Mouse (Mus musculus) heart, postnatal 14 days (tissue): ENCODE measurements around the gene Spock2. TPM values are rescaled to one million over a fixed set of nuclear protein-coding genes. Genes with fewer than 3 reads are reported as not detected.

Experiments used
- DNase-seq, 2 experiments: peaks; one replicate each; pipeline ENCODE4 v3.0.0; 2021 to 2022
- intact Hi-C: fragments of 180-260 bp; cut with DNase I; formaldehyde crosslinking; loops from one replicate; pipeline ENCODE4 v1.15.1; 2025
- long read RNA-seq, 2 experiments: library from polyadenylated mRNA; stranded (forward); transcript quantifications; one replicate each; pipeline ENCODE4 v2.0.0; 2021
- total RNA-seq, 2 experiments: library from RNA; stranded (reverse); gene quantifications; 2 replicates each; pipeline ENCODE4 v1.2.3; 2021

The Spock2 gene
- total RNA-seq, result 10 to 100 TPM; 11.5 to 18.0 TPM
- long read RNA-seq, experiment 1, partial matches to known transcripts, result 4 of 6 reads
- long read RNA-seq, experiment 1, other reads (novel, unspliced or antisense), result 2 of 6 reads
- long read RNA-seq, experiment 2, partial matches to known transcripts, result 4 of 4 reads
- long read RNA-seq, experiment 2, other reads (novel, unspliced or antisense), result 0 of 4 reads

GRCm38 (mm10) chr10:60106146-60106530, at the start of gene Spock2:
Gene Spock2 (plus strand): TSS chr10:60106219.
- peak; percentile 34 to 44 for DNase-seq
- intact Hi-C loops, result no loop called here

- intact Hi-C loops, result no loop called here
- no peak for DNase-seq
Observed at GRCm38 (mm10) chr10:60062173-60062572, 43.8 kb upstream of the Spock2 start.

DNA sequence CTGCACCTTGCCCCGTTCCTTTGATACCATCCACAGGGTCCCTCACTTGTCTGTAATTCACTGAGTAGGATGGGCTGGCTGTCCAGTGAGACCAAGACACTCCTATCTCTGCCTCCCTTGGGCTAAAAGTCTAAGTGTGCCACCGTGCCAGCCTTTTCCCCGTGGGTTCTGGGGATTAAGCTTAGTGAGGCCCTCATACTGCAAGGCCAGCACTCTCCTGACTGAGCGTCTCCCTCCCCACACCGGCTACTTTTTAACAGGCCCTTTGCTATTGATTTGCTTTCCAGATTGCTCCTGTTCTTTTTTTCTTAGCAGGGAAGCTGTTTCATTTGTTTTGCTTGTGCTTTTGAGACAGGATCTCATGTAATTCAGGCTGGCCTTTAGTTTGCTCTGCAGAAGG, 43.1 kb upstream of the Spock2 start:
- DNase-seq, result no peak
- intact Hi-C loops, result no loop called here

- intact Hi-C loops, result loop anchor here (1.0 to 5.0 kb wide), 2 partner anchors 64 to 173 kb away; partner anchors contain the start of genes Anapc16 and Ascc1
- DNase-seq, result peak; percentile 16 to 31
Observed at GRCm38 (mm10) chr10:60066524-60066923, 39.5 kb upstream of the Spock2 start.

DNA sequence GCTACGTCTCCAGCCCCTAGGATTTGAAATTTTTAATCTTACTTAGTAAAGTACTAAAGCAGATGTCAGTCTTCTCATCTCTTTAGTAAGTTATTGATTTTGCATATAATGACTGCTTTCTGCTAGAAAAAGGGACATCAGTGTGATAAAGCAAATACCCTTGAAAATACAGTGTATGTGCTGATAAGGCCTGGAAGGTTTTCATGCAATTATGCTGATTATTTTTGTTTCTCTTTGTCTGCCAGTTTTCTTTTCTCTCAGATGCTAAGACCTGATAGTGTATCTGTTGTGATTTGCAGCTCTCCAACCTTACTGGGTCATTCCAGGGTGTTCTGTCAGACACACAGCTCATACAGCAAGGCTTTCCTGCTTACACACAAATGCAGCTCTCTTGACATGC, 30.9 kb upstream of the Spock2 start:
- no peak for DNase-seq
- intact Hi-C loops, result no loop called here

DNA sequence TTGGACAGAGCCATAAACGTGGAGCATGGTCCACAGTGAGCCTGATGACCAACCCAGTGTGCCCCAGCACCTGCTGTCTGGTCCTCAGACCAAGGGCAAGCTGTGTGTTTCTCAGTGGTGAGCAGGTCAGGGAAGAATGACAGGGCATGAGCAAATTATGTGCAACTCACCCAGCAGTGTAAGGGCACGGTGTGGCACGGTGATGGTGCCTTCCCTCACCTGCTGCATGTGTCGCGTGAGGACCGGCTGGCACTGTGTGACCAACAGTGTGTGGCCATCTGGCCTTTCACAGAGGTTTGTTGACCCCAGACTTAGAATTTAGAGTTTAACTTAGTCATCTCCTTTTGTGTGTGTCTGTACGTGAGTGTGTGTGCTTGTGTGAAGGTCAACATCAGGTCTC, 28.8 kb upstream of the Spock2 start:
- DNase-seq, result no peak
- intact Hi-C loops, result no loop called here

- intact Hi-C loops, result no loop called here
- no peak for DNase-seq
Observed at GRCm38 (mm10) chr10:60077736-60078560, 28.1 kb upstream of the Spock2 start.

GRCm38 (mm10) chr10:60078561-60078917, 27.5 kb upstream of the Spock2 start:
- peak; percentile 66 to 71 for DNase-seq
- intact Hi-C loops, result no loop called here

DNA sequence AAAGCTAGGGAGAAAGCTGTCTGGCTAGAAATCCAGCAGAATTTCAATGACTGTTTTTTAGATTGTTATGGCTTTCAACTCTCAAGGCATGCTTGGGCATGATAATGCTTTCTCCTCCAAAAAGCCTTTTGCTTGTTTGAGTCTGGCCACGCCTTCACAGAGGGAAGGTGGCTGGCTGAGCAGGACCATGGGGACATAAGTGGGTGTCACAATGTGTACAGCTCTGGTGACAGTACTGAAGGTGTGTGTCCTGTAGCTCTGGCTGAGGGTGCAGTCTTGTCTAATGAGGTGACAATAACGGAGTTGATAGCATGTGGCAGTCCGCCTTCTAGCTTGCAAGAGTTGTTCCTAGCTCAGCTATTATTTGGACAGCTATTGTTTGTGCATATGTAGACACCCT, 25.8 kb upstream of the Spock2 start:
- peak; percentile 18 to 19 for DNase-seq
- intact Hi-C loops, result no loop called here

DNA sequence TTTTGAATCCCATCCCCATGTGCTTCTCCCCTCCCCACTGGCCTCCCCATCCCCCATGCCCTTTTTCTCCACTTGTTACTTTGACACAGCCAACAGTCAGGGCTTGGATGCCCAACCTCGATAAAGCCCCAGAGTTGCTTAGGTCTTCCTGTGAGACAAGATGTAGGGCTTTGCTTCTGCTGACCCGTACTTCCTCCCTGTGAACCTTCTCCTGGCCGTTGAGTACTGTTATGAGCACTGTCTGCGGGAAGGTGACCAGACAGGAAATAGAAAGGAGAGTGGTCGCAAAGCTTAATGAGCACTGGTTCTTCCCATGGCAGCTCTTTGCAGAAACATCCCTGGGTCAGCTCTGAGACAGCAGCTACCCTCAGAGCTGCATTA, 25.4 kb upstream of the Spock2 start:
- DNase-seq, result peak; percentile 10 to 26
- intact Hi-C loops, result no loop called here

DNA sequence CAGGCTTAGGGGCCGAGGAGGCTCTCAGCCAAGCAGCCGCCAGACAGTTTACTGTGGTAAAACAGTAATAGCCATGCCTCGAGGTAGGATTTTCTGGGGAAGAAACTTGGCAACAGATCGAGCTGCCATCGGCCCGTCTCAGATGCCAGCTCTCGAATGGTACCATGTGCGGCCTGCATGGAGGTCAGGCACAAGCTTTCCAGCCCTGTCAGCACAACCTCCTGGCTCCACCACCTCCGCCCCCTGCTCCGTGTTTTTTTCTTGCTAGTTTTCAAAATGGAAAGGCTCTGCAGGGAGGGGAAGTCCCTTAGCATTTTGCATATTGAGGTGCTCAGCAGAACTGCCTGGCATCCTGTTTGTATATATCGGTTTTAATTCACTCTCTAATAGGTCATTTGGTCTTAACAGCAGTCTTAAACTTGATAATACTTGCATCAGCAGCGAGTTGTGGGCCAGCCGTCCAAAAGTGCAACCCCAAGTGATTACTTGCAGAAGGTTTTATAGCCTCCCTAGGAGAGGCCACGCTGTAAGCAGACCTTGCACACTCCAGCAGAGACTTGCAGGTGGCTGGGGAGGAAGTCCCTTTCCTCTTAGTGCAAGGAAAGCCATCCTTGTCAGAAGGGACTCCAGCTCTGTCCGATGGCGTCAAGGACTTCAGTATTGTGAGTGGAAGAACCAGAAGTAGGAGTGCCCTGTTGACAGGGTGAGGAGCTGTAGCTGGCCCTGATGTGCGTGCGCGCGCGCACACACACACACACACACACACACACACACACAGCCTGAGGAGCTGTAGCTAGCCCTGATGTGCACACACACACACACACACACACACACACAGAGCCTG, 24.8 kb upstream of the Spock2 start:
- intact Hi-C loops, result no loop called here

DNA sequence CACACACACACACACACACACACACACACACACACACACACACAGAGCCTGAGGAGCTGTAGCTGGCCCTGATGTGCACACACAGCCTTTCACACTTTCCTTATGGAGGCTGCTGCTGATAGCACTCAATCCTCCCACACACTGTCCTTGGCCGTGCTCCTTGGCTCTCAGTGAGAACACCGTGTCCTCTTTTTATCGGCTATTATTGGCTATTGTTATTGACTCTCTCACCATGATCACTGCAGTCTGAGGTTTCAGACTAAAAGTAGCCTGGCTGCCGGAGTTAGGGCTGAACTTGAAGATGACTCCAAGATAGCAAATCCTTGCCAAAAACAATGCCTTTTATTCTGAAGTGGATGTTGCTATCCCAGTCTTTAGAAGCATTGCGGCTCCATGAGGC, 24.1 kb upstream of the Spock2 start:
- DNase-seq, result peak; percentile 76 to 81
- intact Hi-C loops, result no loop called here

More for the DNA sequence above, 24.8 kb upstream of the Spock2 start:
- peak; percentile 38 to 45 for DNase-seq

DNA sequence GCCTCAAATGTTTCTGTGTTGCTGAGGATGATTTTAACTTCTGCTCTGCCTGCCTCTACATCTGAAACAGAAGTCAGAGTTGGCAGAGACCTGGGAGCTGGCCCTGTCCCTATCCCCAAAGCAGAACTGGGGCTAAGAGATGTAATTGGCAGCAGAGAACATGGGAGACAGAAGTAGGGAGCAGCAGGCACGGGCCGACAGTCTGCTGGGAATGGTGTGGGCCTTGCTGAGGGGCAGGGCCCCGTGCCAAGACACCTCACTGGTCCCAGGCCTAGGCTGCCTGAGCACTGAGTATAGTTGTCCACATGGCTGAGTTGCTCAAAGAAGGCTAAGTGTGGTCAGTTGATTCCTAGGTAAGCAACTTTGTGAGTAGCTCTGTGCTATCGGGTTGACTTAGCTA, 22.0 kb upstream of the Spock2 start:
- DNase-seq, result peak in 1 of 2 experiments; percentile 19
- intact Hi-C loops, result no loop called here

- intact Hi-C loops, result no loop called here
- no peak for DNase-seq
Observed at GRCm38 (mm10) chr10:60092311-60092710, 13.7 kb upstream of the Spock2 start.

GRCm38 (mm10) chr10:60093751-60094150, 12.3 kb upstream of the Spock2 start:
- no peak for DNase-seq

DNA sequence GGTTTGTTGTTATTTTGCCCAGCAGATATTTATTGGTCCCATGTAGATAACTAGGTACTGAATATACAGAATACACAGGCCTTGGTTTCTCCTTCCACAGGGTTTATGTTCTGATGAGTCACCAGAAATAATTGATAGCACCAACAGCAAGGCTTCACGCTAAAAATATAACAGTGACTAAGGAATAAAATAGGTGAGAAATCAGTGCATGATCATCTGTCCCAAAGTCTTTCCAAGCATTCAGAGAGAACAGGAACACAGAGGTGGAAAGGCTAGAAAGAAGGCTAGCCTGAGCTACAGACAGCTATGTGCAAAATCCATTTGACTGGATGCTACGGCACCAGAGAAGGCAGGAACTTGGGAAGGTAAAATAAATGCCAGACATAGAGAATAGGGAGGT, 10.5 kb upstream of the Spock2 start:
- intact Hi-C loops, result no loop called here
- no peak for DNase-seq

More at GRCm38 (mm10) chr10:60093751-60094150, 12.3 kb upstream of the Spock2 start:
- intact Hi-C loops, result no loop called here

GRCm38 (mm10) chr10:60096302-60096701, 9.7 kb upstream of the Spock2 start:
- intact Hi-C loops, result no loop called here
- no peak for DNase-seq

DNA sequence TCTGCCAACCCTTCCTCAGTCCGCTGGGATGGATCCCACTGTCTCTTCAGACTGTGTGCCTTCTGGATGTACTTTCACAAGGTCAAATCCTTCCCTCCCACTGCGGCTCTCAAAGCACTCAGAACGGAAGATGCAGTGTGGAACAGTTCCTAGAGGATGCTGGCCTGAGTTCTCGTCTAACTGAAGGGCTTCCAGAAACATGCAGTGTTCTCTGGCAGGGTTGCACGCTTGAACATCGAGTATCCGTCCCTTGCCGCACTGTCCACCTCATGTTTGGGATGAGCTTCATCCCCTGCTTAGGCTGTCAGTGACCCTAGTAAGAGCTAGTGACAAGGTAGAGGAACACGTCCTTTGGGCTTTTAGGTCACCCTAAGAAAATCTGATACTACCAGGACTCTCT, 8.9 kb upstream of the Spock2 start:
- no peak for DNase-seq
- intact Hi-C loops, result no loop called here

- no peak for DNase-seq
- intact Hi-C loops, result no loop called here
Observed at GRCm38 (mm10) chr10:60097774-60098173, 8.2 kb upstream of the Spock2 start.

DNA sequence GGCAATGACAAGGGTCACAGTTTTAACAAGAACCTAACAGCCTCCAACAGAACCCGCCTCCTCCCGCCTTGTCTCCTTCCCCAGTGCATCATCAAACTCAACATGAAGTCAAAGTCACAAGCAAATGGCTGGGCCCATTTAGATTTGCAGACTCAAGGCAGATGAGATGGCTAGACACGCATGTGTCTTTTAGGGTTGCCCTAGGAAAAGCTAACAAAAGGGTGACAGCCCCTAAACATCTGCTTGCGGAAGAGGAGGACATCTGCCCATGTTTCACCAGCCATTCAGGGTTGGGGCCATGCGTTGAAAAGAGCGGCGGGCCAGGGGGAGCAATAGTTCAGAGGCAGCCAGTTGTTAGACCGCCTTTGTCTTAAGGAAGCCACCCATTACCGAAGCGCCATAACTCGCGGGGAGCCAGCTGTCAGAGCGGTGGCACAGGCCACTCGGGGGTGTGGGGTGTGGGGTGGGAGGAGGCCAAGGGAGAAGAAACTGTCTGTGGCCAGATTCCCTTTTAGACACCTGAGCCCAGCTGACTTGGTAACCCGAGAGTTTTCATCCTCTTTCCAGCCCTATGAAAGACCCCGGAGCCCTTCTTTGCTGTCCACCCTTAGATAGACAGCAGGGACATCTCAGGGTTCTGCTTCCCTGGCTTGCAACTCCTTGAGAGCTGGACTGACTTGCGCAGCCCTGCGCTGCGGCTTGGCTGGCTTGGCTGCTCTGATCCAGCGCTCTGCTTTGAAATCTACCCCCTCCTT, 451 bp upstream of the Spock2 start:
- intact Hi-C loops, result no loop called here
- DNase-seq, result no peak
